Comparison of ENCODE assay signal across 8 mouse cellular contexts in genomic region chr3:103914010-103914669, GRCm38 (mm10). TPM values are rescaled to one million over a fixed set of nuclear protein-coding genes. Genes with fewer than 3 reads are reported as not detected.
DNase-seq lines count a peak whose midpoint lies in the region; ATAC-seq and TF ChIP-seq lines count a peak whose summit lies in the region.

Gene Rsbn1, plus strand, starts transcription at chr3:103914120.

- no peaks in the 10 kb centered on the region for H3K9me3 ChIP-seq in hindbrain, embryonic 10.5 days
- no peaks in the 10 kb centered on the region for H3K9me3 ChIP-seq in lung, postnatal 0 days (ENCODE audit: low read length)

- peak within 1 kb of the TSS; percentile 97 for H3K27ac ChIP-seq in hindbrain, embryonic 10.5 days
- peak within 1 kb of the TSS; percentile 92 for H3K27ac ChIP-seq in lung, postnatal 0 days (ENCODE audit: low read length)

- H3K27me3 ChIP-seq in hindbrain, embryonic 10.5 days (ENCODE audit: insufficient read depth, poor library complexity, severe bottlenecking), result no peaks in the 10 kb centered on the region
- no peaks in the 10 kb centered on the region for H3K27me3 ChIP-seq in lung, postnatal 0 days (replicated peaks; ENCODE audit: insufficient read depth, low read length)

- no peaks in the 10 kb centered on the region for H3K36me3 ChIP-seq in hindbrain, embryonic 10.5 days
- H3K36me3 ChIP-seq in lung, postnatal 0 days (ENCODE audit: insufficient read depth, low read length), result no peaks in the 10 kb centered on the region

- peak; percentile 43 for TF ChIP-seq CTCF in lung, postnatal 0 days (IDR thresholded peaks at IDR 0.05)

- peak within 1 kb of the TSS; percentile 98 for H3K4me3 ChIP-seq in hindbrain, embryonic 10.5 days
- peak within 1 kb of the TSS; percentile 99 for H3K4me3 ChIP-seq in lung, postnatal 0 days (ENCODE audit: low read depth, low read length)

- TF ChIP-seq EP300 in lung, postnatal 0 days (IDR thresholded peaks at IDR 0.05), result peak; percentile 48; the same call in 1 of the 2 replicates

- peak within 1 kb of the TSS; percentile 87 for H3K9ac ChIP-seq in lung, postnatal 0 days (replicated peaks; ENCODE audit: low read depth)

- peak; percentile 96 for DNase-seq in MN1 (ENCODE audit: low spot score)
- DNase-seq in cerebellum, adult 9-10 months, result peak; percentile 99
- DNase-seq in hindbrain, embryonic 10.5 days (ENCODE audit: low spot score), result peak; percentile 98
- peak; percentile 99 for DNase-seq in layer of hippocampus, adult 9-11 months
- DNase-seq in lung, postnatal 0 days (ENCODE audit: low spot score), result peak; percentile 100
- DNase-seq in ovary, postnatal 14 days (ENCODE audit: low spot score), result peak; percentile 90
- peak; percentile 97 for DNase-seq in thymus, postnatal 14 days

- WGBS in hindbrain, embryonic 10.5 days, result under 1% methylated on average over 55 of the region's 55 CpGs
- under 1% methylated on average over 54 of the region's 55 CpGs for WGBS in lung, postnatal 0 days

- peaks cover 23% of the 10 kb centered on the region for H3K4me1 ChIP-seq in hindbrain, embryonic 10.5 days (replicated peaks)
- peaks cover 5% of the 10 kb centered on the region; the same call in 1 of the 2 replicates for H3K4me1 ChIP-seq in lung, postnatal 0 days (ENCODE audit: insufficient read depth, low read depth, low read length)

- peak; percentile 96 for ATAC-seq in frontal cortex, adult (ENCODE audit: low TSS enrichment)
- peak; percentile 100 for ATAC-seq in lung, postnatal 0 days

- H3K4me2 ChIP-seq in lung, postnatal 0 days (replicated peaks; ENCODE audit: low read depth, low read length), result peak within 1 kb of the TSS; percentile 77

RNA-seq across cellular contexts. Expression of gene Rsbn1, which starts in this region (rescaled TPM):
- 13.1 and 14.7 TPM in 2 replicates for polyA plus RNA-seq in hindbrain, embryonic 10.5 days (2016; fragmentation: Nextera tagmentation; extraction: Ambion mirVana)
- polyA plus RNA-seq in lung, postnatal 0 days (2015; fragmentation: Nextera tagmentation; extraction: Ambion mirVana), result 10.4 and 10.9 TPM in 2 replicates

Comparison
In these comparisons a context has a peak if more than half of its experiments do, and no peak if none do; other contexts are left out.
1. Peak in every context shown above with its lines: DNase-seq, ATAC-seq, H3K4me3 ChIP-seq and H3K27ac ChIP-seq.